Comparison of ENCODE assay signal across 8 mouse cellular contexts in the genomic region with DNA sequence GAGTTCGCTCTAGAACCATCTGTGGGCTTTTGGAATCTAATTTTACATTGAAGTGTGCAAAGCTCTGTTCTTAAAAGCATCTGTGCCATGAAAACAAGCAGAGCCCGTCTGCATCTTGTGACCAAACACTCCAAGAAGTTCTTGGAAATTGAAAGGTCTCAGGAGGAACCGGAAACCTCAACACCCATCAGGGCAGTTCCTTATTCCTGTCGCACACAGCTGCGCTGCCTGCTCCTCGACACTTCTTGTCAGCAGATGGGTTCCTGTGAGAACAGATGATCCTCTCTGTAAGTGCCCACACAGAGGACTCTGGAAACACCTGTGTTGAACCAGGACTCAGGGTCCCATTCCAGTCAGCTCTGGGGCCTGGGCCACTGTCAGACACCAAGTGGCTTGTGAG.
DNase-seq lines count a peak whose midpoint lies in the region; ATAC-seq and TF ChIP-seq lines count a peak whose summit lies in the region.

No protein-coding gene starts in this region.

- WGBS in lung, adult 2 months: 56% methylated on average over 6 of the region's 6 CpGs

- ATAC-seq in erythroid progenitor cell, adult 5-6 weeks (replicated peaks; ENCODE audit: low FRiP score, poor library complexity, severe bottlenecking): no peak

- peaks cover 6% of the 10 kb centered on the region for H3K4me1 ChIP-seq in lung, adult 2 months (ENCODE audit: control insufficient read depth, insufficient read depth, low read length)
- peaks cover 98% of the 10 kb centered on the region for H3K4me1 ChIP-seq in megakaryocyte, embryonic 14.5 days

- intact Hi-C loops in gastrocnemius, postnatal 14 days (cut with DNase I; ENCODE audit: low total_unique reads): no loop called here

- H3K36me3 ChIP-seq in megakaryocyte, embryonic 14.5 days (replicated peaks; ENCODE audit: low read length): peaks cover 96% of the 10 kb centered on the region

- TF ChIP-seq CTCF in lung, adult 2 months (IDR thresholded peaks at IDR 0.05; ENCODE audit: insufficient read depth, low read length): no peak

- DNase-seq in lung, adult 18-20 months: peak; percentile 49 to 54
- no peak for DNase-seq in lung, adult 2 months
- DNase-seq in c-Kit-positive CD71-negative TER-119-negative erythroid progenitor cells, embryonic 14.5 days (ENCODE audit: low read depth): peak; percentile 48
- DNase-seq in layer of hippocampus, adult 9-11 months: peak; percentile 78
- DNase-seq in gastrocnemius, postnatal 14 days: no peak
- no peak for DNase-seq in embryo, embryonic 10.5 days (ENCODE audit: low spot score)

- no peaks in the 10 kb centered on the region for H3K27me3 ChIP-seq in megakaryocyte, embryonic 14.5 days (replicated peaks)

- TF ChIP-seq POLR2A in lung, adult 2 months (IDR thresholded peaks at IDR 0.05; ENCODE audit: borderline replicate concordance, extremely low read depth, low read depth, low read length): no peak

- H3K9me3 ChIP-seq in megakaryocyte, embryonic 14.5 days: no peaks in the 10 kb centered on the region

- no peak overlapping the region for H3K4me3 ChIP-seq in lung, adult 2 months (replicated peaks; ENCODE audit: extremely low read depth, low read depth, low read length)
- peak overlapping the region; percentile 87 for H3K4me3 ChIP-seq in megakaryocyte, embryonic 14.5 days (replicated peaks)

Comparison
In these comparisons a context has a peak if more than half of its experiments do, and no peak if none do; other contexts are left out.
1. DNase-seq: peak in lung, adult 18-20 months (2 of 2), c-Kit-positive CD71-negative TER-119-negative erythroid progenitor cells, embryonic 14.5 days (single experiment) and layer of hippocampus, adult 9-11 months (single experiment); none in lung, adult 2 months (single experiment), gastrocnemius, postnatal 14 days (single experiment) and embryo, embryonic 10.5 days (single experiment).